Mouse (Mus musculus) cerebellum, postnatal 4 days (tissue): ENCODE measurements around the gene Zfp131.

ENCODE experiments used
- DNase-seq, 2 experiments: peaks; one replicate each; pipeline ENCODE4 v3.0.0; 2022; ENCODE audit warnings: low spot score in 2 of 2, mixed read lengths in 1 of 2

Zfp131 gene

GRCm38 (mm10) chr13:119755141-119755547 lies 35.5 kb downstream of the Zfp131 start:
- peak in 1 of 2 experiments; percentile 23 for DNase-seq

DNA sequence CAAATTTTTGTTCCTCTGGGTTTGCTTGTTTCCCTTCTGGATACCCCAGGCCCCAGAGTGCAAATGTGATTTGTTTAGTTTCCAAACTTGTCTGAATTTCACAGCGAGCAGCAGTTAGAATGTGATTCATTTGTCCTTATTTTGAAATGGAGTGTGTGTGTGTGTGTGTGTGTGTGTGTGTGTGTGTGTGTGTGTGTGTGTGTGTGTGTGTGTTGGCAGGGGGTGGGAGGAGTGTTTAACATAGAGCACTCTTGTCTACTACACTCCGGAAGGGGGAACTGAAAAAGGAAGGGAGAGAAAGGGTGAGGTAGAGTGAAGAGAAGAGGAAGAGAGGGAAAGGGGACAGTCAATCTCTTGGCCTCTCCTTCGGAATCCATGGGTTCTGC lies 36.1 kb downstream of the Zfp131 start:
- no peak for DNase-seq

DNA sequence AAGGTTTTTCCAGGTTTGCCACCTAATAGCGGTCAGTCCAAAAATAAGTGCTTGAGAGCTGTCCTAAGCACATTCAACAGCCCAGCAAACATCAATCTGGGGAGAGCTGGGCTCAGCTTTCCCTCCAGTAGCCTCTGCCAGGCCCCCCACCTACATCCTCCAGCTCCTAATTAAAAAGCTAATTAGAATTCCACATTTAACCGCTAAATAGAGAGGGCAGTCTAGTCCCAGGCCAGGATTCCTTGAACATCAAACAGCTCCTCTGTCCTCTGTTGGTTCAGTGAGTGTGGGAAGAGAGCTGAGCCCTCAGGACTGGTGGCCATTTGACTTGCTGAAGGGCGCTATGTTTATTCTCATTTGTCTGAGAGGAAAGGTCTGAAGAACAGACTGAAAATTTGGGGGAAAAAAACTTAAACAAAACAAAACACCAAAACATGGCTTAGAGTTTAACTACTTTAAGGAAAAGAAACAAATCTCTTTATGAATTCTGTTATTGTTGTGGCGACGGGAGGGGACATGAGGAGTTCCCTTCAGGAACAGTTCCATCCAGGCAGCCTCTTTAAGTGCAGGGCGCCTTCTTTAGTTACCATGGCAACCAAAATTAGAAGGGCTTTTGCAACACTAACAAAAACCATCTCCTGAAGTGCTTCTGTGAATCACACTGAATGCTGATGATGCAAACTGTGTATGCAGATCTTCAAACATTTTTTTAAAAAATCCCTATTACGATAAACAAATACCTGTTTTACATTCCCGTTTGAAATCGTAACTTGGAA lies 36.6 kb downstream of the Zfp131 start:
- DNase-seq: no peak

- no peak for DNase-seq
Measured at GRCm38 (mm10) chr13:119746930-119747329, 43.8 kb downstream of the Zfp131 start.

DNA sequence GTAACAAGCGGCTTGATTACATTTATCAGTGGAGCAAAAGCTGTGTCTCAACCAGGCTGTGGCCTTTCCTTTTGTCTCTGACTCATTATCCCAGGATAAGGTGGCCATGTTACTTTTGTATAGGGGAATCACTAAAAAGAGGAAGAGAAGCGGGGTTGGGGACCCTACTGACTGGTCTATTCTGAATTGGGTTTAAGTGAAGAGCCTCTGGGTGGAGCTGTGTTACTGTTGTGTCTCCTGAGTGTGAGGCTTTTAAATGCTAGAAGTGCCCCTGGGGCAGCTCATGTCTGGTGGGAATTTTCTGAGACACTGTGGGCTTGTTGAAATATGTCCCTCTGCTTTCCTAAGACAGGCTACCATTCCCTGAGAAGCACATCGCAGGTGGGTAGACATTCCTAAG lies 47.2 kb downstream of the Zfp131 start:
- DNase-seq: no peak

DNA sequence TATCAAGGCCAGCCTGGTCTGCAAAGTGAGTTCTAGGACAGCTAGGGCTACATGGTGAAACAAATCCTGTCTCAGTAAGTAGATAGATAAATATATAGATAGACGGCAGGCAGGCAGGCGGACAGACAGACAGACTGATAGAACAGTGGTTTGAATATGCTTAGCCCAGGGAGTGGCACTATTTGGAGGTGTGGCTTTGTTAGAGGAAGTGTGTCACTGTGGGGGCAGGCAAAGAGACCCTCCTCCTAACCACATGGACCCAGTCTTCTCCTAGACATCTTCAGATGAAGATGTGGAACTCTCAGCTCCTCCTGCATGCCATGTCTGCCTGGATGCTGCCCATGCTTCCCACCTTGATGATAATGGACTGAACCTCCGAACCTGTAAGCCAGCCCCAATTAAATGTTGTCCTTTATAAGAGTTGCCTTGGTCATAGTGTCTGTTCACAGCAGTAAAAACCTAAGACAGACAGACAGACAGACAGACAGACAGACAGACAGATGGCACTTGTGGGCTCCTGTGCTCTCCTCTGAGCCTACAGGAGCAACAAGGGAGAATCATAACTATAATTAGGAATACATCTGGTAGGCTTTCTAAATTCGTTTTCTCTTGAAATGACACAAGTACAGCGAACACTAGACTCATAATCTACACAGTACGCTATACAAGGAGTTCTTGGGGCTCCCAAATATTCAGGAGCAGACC lies 47.8 kb downstream of the Zfp131 start:
- DNase-seq: no peak

DNA sequence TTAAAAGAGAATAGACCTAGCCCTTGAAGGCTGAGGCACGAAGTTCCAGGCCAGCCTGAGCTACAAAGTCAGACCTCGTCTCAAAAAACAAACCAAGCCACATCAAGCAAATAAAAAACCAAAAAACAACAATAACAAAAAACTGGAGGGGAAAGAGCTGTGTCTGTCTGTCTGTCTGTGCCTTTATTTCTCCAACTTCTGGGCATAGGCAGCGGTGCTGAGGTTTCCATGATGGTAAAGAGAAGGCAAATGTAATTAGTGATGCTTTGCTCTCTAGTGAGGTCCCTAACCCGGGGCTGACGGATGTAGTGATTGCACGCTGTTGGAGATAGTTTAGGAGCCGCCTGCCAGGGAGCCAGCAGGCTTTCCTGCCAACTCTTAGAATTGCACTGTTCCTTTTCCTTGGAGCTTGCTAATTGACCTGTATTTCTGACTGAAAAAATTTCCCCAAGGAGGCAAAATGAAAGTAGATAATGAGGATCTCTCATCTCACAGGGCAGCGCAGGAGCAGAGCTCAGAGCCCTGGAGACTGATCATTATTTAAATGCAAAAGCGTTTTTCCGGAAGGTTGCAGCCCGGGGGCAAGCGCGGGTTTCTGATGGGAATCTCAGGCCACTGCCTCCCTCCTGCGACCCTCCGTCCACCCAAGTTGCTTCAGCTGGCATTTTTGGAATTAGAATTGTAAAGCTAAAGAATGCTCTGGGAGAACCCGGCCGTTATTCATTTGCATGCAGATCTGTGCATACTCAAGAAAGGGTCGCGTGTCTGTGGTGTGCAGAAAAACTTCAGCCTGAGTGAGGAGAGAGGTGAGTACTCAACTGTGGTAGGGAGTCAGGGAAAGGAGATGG lies 49.1 kb downstream of the Zfp131 start:
- no peak for DNase-seq

GRCm38 (mm10) chr13:119731448-119731847 lies 59.2 kb downstream of the Zfp131 start:
- DNase-seq: no peak

GRCm38 (mm10) chr13:119729406-119729805 lies 61.3 kb downstream of the Zfp131 start:
- DNase-seq: no peak

GRCm38 (mm10) chr13:119727608-119728387 lies 62.9 kb downstream of the Zfp131 start:
- DNase-seq: peak in 1 of 2 experiments; percentile 25

DNA sequence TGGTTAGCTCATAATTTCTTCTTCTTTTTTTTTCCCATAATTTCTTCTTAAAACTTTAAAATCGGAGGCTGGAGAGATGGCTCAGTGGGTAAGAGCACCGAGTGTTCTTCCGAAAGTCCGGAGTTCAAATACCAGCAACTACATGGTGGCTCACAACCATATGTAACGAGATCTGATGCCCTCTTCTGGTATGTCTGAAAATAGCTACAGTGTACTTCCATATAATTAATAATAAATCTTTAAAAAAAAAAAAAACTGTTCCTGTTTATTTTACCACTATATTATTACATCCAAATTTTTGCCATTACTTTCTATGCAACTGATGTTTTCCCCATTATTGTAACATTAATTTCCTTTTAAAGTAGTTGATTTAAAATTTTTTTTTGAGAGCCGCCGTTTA lies 66.1 kb downstream of the Zfp131 start:
- DNase-seq: no peak

DNA sequence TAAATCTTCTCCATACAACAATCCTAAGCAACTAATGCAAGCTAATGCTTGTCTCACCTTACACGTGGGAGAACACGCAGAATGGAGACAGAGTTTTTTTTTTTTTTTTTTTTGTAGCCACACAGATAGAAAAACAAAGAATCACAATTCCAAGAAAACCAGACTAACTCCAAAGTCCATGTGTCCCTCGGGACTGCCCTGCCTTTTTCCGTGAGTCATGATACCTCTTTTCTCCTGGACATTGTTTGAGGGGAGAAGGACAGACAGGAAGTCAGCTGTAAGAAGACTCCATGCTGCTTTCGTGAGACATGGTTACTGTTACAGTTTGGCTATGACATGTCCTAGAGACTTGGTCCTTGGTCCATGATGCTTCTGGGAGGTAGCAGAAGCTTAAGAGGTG lies 67.3 kb downstream of the Zfp131 start:
- no peak for DNase-seq

DNA sequence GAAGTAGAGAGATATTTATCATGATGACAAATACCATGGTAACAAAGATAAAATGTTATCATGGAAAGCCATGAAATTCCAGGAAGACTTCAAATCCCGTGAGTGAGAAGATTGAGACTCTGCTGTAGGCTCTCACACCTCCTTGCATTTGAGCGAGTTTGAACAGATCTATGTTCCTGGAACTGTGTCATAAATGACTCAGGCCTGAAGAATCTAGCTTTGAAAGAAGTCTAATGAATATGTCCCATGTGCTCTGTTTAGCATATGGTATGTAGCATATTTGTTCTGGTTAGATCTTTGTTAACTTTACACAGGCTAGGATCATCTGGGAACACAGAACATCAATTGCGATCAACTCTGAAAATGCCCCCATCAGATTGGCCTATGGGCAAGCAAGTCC lies 68.2 kb downstream of the Zfp131 start:
- no peak for DNase-seq

DNA sequence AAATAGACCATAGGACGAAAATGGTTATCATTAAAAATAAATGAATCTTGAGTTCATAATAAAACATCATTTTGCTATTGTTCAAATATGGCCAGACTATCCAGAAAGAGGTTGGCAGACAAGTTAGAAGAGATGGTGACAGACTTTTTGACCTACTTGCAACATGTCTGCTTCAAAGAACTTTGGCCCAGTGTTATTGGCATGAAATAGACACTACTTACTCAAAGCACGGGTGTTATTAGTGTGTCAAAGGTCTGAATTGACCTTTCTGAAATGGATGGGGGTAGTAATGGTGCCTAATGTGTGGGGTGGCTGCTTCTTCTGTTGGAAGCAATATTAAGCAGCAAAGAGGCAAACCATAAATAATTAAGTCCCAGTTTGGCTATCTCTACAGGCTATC lies 74.6 kb downstream of the Zfp131 start:
- DNase-seq: no peak
